Mouse (Mus musculus) frontal cortex, postnatal 10 days (tissue): Measurements from ENCODE around the gene Fbxo17.
"Not testable (repeated sequence)": the region's sequence is repeated elsewhere in the genome, so short reads cannot be mapped to it uniquely, and the experiment has no call there.

ENCODE experiments used
- DNase-seq, 2 experiments: peaks; one replicate each; pipeline ENCODE4 v3.0.0; 2022; ENCODE audit warnings: low spot score in 2 of 2, mixed read lengths in 1 of 2

The Fbxo17 gene

DNA sequence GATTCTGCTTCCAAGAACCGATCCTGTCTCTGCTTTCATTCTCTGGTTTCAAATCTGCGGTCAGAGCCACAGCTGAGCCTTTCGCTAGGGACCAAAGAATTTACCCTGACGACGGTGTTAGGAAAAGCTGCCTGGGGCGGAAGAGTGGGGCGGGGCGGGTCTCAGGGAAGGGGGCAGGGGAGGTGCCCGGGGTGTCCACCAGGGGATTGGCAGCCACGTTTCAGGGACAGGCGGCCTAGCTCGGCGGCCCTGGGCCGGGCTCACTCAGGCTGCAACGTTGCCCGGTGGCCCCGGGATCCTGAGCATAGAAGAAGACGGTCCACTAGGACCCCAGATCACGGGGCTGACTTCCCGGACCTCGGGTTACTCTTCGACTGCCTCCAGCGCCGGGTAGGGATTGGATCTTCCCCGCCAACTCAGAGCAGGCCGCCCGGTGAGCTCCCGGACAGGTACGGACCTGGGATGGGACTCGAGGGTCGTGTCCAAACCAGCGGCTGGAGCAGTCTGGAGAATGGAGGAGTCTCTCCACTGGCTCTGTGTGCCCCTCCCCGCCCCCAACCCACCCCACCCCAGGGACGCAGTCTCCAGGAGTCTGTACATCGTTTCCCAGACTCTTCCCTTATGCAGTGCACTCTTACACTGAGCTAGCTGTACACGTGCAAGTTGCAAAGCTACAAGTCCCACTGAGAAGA is at the start of gene Fbxo17:
TSS of gene Fbxo17 (plus strand) at position 215 of the 692 bp plus-strand sequence.
- no peak for DNase-seq

DNA sequence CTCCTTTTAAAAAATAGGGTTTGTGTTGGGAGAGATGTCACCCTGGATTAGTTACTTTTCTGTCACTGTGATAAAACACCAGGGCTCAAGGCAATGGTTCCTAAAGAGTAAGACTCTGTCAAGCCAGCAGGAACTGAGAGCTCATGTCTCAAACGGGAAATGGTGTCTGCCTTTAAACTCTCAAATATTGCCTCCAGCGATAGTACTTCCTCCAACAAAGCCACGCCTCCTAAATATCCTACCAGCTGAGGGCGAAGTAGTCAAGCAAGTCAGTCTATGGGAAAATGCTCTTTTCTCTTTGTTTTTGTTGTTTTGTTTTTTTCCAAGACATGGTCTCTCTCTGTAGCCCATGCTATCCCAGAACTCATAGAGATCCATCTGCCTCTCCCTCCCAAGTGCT is 45.4 kb upstream of the Fbxo17 start:
- DNase-seq, result no peak

DNA sequence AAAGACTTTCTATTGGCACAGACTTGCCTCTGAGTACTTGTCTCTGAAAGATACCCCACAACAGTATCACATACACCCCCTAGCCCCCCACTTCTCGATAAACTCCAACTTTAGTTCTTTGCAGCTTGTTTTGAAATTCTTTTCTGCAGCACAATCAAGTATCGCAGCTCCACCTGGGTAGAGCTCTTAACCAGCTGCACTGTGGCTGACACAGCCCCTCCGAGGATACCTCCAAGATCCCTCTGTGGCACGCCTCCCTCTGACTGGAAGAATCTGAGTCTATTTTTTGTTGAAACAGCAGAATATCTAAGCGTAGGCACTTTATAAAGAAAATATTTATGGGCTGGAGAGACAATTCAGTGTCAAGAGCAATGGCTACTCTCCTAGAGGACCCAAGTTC is 44.3 kb upstream of the Fbxo17 start:
- DNase-seq, result no peak

DNA sequence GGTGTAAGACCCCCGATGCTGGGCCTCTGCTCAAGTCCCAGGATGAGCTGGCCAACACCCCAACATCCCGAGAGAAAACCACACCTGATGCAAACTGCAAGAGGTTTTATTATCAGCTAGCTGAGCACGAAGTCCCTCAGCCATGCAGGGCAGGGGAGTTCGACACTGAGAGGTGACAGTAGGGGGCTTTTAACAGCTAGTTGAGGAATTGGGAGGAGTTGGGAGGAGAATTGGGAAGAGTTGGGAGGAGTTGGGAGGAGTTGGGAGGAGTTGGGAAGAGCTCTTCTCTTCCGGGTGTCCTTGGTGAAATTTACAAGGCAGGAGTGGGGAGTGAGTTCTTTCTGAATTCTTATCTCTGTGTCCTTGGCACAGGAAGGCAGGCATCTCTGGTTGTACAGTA is 43.8 kb upstream of the Fbxo17 start:
- not testable (repeated sequence) for DNase-seq

DNA sequence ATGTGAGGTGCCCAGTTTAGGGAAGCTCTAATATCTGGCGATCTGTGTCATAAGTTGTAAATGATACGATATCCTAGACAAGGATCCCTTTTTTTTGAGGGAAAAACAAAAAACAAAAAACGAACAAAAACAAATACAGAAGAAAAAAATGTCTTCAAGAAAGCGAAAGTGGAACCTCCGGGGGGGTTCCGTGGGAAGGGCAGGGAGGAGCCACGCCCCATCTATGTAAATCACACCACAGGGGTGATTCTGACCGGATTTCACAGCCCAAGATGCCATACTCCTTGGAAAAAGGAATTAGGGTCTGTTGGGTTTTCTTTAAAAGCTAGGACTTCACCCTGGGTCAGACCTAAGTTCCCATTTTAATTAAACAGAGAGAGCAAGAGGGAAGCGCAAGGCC is 41.6 kb upstream of the Fbxo17 start:
- DNase-seq, result no peak

DNA sequence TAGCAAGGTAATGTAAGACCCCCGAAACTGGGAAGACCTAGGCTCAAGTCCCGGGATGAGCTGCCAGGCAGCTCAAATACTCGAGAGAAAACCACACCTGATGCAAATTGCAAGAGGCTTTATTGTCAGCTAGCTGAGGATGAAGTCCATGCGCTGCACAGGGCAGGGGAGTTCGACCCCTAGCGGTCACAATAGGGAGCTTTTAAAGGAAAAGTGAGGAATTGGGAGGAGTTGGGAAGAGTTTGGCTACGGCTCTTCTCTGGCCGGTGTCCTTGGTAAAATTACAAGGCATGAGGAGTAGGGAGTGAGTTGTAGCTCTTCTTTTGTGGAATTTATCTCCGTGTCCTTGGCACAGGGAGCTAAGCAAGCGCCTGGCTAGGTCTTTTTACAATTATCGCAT is 40.9 kb upstream of the Fbxo17 start:
- no peak for DNase-seq

DNA sequence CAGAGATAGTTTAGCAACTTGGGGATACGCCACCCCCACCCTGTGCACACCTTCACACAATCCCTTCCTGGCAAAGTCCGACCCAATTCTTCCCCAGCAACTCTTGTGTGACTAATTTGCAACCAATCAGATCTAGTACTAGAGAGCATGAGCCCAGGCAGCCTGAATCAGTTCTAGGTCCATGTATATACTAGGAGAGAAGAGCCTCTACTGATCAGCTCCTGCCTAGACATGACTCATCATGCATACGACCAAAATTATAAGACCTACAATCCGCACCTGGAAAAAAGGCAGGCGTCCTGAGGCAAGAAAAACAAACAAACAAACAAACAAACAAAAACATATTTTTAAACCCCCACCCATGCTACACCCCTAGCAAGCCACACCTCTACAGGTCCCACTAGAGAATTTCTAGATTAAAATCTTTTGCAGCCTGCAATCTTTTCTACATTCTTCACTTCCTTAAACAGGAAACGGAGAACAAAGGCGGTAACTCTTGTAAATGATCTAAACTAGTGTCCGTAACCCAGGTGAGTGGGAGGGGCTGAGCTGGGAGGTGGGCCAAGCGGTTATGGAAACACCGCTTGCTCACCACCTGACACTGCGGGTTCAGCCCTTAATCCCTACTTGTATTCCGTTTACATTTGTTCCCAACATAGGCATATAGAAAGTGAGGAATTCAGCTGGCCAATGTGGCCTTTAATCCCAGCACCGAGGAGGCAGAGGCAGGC is 39.6 kb upstream of the Fbxo17 start:
- DNase-seq, result no peak

DNA sequence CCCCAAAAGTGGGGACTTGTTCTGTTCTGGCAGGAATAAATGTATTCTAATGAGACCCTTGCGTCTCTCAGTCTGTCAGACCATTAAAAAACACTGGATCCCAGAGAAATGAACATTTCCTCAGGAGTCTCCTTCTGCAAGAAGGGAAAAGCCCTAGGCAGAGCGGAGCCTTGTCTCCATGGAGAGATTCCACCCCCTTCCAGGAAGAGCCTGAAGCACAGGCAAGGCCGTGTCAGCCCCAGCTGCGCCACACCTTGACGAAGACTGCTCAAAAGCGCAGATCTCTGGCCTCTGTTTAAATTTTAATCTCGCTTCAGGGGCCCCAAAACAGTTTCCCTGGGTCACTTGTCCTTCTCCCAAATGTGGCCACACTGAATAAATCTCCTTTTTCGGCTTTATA is 39.0 kb upstream of the Fbxo17 start:
- no peak for DNase-seq

DNA sequence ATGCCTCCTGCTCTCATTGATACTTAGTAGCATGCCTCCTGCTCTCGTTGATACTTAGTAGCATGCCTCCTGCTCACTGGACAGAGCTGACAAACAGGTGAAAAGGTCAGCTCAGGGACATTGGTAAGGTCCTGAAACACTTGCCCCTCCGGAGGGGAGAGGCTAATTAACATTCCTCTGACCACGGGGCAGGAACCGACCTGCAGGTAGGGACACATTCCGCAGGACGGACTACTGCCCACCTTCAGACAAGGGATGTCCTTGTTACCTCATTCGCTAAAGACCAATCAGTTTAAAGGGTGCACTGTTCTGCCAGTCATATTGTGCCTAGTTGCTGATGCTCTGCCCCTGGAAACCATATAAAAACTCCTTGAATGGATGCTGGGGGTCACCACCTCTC is 25.5 kb upstream of the Fbxo17 start:
- DNase-seq, result no peak

DNA sequence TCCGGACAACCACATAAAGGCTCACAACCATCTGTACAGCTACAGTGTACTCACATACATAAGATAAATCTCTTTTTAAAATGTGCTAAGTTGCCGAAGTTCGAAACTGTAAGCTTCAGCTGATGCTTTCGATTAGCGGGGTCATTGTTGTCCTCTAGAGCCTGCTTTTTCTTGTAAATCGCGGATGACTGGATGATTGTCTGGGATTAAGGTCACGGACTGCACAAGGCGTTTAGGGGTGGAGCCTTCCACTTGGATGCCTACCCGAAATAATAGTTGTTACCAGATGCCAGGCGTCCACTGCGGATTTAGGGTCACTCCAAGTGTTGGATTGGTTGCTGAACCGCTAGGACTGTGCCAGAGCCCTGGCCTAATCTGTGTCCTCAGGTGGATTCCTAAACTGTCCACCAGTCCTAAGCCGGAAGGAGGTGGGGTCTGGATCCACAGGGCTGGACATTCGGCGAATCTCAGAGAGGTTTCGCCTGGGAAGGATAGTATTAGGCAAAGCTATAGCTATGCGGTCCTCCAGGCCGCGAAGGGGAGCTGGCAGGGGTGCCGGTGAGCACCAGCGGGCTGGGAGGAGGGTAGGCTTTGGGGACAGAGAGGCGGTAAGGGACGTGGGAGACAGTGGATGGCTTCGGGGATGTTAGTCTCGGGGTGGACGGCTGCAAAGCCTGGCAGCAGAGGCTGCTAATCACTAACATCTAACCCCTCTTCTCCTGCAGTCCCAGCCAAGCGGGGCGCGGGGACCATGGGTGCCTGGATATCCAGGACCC is 23.9 kb upstream of the Fbxo17 start, which contains the start of gene Fbxo27:
TSS of gene Fbxo27 (plus strand) at position 305 of the 776 bp plus-strand sequence.
- peak in 1 of 2 experiments; percentile 24 for DNase-seq

DNA sequence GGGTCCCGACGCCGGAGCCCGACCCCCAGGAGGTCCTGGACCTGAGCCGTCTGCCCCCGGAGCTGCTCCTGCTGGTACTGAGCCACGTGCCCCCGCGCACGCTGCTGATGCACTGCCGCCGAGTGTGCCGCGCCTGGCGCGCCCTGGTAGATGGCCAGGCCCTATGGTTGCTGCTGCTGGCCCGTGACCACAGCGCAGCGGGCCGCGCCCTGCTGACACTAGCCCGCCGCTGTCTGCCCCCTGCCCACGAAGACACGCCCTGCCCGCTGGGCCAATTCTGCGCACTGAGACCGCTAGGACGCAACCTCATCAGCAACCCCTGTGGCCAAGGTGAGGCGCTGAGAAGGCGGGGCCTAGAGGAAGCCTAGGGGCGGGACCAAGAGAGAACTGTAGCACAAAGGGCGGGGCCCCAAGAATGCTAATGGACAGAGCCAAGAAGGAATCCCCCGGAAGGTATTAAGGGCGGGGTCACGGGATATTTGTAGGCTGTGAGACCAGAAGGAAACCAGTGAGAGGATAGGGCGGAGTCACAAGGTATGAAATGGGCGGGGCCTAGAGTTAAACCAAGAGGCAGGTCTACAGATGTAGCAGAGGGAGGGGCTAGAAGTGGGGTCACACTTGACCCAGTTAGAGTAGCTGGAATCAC is 23.2 kb upstream of the Fbxo17 start:
- DNase-seq, result peak; percentile 64 to 82

DNA sequence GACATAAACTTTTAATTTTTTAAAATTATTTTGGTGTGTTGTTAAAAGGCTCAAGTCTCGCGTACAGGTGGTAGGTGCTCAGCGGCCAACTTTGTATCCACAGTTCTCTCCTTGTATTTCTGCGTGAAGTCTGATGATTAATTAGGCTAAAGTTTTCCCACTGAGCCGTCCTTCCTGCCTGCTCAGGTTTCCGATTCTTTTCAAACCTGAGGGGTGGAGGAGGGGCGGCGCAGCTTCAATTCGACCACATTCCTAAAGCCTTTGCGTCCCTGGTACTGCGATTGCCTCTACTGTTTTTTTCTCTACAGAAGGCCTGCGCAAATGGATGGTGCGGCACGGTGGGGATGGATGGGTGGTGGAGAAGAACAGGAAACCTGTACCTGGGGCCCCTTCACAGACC is 22.2 kb upstream of the Fbxo17 start:
- DNase-seq, result no peak

DNA sequence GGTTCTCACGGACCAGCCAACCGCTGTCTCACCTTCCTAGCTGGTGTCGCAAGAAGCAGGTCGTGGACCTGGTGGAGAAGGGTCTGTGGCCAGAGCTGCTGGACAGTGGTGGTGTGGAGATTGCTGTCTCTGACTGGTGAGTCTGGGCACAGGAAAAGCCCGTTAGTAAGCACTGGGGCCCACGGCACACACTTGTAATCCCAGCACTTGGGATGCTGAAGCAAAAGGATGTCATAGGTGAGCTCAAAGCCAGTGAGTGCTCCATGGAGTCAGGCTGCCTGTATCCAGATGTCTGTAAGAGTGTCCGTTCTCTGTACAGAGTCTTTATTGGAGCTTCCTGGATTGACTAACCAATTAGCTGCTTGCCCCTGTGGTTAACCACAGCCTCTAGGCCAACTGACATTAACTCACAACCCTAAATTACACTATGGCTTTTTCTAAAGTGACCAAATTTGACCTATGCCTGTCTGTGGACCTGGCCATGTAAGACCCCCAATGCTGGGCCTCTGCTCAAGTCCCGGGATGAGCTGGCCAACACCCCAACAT is 21.6 kb upstream of the Fbxo17 start:
- DNase-seq, result no peak

DNA sequence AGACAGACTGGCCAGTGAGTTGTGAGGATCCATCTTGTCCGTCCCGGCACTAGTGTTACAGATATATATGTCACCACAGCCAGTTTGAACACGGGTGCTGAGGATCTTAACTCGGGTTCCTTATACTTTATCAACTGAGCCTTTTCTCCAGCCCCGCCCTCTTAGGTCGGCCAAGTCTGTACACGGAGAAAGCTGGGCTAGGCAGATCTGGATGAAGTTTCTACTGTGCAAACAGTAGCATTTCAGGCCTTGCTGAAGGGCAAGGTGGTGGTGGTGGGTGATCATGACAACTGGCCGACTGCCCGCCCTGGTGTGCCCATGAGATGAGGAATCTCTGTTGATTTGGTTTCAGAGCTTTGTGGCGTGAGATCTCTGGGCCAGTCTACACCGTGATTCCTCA is 19.3 kb upstream of the Fbxo17 start:
- no peak for DNase-seq

DNA sequence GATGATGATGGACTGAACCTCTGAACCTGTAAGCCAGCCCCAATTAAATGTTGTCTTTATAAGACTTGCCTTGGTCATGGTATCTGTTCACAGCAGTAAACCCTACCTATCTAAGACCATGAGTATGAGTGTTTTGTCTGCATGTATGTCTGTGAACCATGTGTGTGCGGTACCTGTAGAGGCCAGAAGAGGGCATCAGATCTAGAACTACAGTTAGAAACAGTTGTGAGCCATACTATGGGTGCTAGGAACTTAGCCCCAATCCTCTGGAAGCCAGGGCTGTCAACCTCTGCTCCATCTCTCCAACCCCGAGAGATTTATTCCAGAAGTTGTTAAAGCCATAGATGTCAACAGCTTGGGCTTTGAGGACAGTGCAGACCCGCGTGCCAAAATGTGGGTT is 16.3 kb upstream of the Fbxo17 start:
- no peak for DNase-seq

DNA sequence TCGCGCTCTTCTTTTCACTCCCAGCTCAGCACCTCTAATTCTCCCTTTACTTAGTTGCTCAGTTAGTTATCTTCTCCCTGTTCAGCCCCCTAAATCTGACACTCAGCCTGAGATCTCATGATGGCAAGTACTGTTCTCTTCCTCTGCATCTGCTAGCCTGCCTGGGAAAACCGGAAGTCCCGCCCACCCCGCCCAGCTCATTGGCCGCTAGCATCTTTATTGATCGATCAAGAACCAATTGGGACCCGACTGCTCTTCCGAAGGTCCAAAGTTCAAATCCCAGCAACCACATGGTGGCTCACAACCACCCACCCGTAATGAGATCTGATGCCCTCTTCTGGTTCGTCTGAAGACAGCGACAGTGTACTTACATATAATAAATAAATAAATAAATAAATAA is 15.3 kb upstream of the Fbxo17 start:
- not testable (repeated sequence) for DNase-seq

DNA sequence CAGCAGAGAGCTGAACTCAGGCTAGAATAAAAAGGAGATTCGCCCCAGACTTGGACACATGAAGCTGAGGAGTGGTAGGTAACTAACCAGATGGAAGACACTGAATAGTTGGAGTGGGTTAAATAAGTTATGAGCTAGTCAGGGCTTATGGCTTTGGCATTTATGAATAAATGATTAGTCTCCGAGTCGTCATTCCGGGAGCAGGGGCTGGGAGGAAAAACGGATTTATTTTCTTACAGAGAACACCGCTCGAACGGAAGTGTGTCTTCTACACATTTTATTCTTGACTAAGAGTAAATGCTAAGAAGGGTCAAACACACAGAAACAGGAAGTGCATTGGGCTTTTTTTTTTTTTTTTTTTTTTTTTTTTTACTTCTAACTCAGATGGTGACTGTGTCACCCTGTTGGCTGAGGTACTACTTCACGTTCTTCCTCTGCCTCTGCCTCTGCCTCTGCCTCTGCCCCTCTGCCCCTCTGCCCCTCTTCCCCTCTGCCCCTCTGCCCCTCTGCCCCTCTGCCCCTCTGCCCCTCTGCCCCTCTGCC is 13.9 kb upstream of the Fbxo17 start:
- DNase-seq, result no peak

DNA sequence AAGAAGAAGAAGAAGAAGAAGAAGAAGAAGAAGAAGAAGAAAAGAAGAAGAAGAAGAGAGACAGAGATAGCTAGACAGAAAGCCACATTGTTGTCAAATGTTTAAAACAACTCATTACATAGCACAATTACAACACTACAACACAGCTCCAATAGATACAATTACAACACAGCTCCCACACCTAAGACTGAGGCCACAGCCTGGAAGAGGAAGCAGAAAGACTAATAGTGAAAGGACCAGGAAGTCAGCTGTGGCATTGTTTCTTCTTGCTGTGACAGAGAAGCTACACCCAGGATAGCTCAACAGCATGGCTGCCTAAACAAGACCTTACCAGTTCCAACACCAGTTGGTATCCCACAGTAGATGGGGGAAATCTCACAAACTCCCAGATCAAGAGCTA is 7.2 kb upstream of the Fbxo17 start:
- no peak for DNase-seq

DNA sequence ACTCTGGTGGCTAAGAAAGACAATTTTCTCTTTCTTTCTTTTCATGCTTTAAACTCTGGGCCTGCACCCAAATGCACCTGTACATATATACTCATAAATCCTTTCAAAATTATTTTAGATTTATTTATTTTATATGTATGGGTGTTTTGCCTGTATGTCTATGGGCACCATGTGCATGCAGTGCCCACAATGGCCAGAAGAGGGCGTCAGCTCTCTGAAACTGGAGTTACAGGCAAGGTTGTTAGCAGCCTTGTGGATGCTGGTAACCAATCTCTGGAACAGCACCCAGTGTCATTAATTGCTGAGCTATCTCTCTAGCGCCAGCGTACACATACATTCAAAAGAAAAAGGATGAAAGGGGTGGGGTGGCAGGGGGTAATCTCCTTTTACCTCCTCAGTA is 5.6 kb upstream of the Fbxo17 start:
- no peak for DNase-seq

DNA sequence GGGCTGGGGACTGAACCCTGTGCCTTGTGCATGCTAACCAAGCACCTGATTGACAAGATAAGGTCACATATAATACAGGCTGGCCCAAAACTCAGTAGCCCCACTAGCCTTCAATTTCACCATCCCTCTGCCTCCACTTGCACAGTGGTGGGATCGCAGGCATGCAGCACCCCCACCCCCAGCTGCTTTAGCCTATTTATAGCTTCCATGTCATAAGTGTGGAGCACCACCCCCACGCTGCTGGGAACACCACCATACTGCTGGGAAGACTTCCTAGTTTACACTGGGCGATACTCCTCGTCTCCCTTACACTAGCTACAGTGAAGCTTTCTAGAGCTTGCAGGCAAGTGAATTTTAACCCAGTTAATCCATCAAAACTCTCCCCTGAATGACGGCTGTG is 1.9 kb upstream of the Fbxo17 start:
- DNase-seq, result peak; percentile 30 to 51

DNA sequence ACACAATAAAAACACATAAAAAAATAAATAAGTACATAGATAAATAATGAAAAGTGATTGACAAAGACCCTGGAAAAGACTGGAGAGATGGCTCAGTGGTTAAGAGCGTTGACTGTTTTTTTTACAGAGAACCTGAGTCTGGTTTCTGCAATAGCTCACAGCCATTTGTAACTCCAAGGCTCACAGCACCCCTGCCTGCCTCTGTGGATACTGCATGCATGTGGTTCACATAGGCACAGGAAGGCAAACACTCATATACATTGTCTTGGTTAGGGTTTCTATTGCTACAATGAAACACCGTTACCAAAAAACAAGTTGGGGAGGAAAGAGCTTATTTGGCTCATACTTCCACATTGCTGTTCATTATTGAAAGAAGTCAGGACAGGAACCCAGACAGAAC is 1.0 kb upstream of the Fbxo17 start:
- no peak for DNase-seq

DNA sequence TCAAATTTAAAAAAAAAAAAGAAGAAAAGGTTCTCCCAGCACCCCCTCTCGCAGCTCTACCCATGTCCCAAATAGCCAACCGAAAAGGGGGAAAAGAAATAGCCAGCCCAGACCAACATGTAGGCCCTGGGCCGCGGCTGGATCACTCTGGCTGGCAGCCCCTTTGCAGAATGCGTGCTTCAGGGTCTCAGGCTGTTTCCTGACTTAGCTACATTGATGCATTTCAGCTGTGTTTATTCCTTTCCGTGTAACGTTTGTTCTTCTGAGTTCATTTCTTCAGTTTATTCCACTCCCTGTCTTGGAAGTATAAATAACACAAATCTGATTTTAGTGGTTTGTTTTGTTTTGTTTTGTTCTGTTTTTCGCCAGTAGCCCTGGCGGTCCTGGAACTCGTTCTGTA is 1.1 kb downstream of the Fbxo17 start:
- DNase-seq, result no peak
